Comparison of ENCODE assay signal across 7 mouse cellular contexts in the genomic region with DNA sequence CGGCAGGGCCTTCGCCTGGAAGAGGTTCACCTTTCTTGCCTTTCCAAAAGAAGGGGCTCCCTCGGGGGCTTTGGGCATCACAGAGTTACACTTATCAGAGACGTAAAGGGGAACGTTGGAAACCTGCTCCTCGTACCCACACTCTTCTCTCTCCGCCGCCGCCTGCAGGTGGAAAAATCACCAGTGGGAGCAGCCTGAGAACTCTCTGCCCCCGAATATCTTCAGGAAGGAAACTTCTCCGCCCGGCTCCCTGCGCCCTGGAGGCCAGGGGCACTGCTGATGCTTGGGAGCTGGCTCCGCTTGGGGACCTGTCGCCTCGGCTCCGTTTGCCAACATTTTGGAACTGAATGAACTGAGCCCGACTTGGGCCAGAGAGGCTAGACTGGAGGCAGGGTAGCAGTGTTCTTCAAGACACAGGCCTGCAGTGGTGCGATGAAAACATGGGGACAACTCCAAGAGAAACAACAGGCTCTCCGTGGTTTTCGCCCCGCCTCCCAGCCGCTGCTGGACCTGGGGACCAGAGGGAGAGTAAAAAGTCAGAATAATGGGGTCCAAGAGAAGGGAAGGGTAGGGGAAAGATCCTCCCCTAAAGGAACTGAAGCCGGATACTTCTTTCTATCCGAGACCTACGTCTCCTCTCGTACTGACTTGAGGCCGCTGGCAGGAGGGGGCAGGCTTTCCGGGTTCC. TPM values are rescaled to one million over a fixed set of nuclear protein-coding genes. Genes with fewer than 3 reads are reported as not detected.
A peak's percentile ranks its signal among the peaks of the same experiment; 100 is the strongest.
DNase-seq lines count a peak whose midpoint lies in the region; ATAC-seq lines count a peak whose summit lies in the region.

No protein-coding gene starts in this region.

- peak; percentile 39 for DNase-seq in urinary bladder, postnatal 25 days (ENCODE audit: low spot score)
- DNase-seq in urinary bladder, postnatal 10 days (ENCODE audit: low spot score), result no peak
- DNase-seq in spleen, postnatal 10 days (ENCODE audit: low spot score in 2 of 2), result no peak

- H3K36me3 ChIP-seq in forebrain, embryonic 12.5 days (replicated peaks), result no peaks in the 10 kb centered on the region
- no peaks in the 10 kb centered on the region for H3K36me3 ChIP-seq in hindbrain, embryonic 13.5 days
- no peaks in the 10 kb centered on the region for H3K36me3 ChIP-seq in lung, embryonic 15.5 days
- H3K36me3 ChIP-seq in stomach, embryonic 14.5 days (ENCODE audit: control insufficient read depth, insufficient read depth, low read length), result peaks cover 20% of the 10 kb centered on the region; the same call in 1 of the 2 replicates

- no peak for ATAC-seq in forebrain, embryonic 12.5 days (ENCODE audit: low FRiP score)
- ATAC-seq in hindbrain, embryonic 13.5 days (ENCODE audit: low FRiP score), result no peak
- no peak for ATAC-seq in lung, embryonic 15.5 days (ENCODE audit: borderline replicate concordance, extremely low read depth, low FRiP score, low TSS enrichment)
- no peak for ATAC-seq in stomach, embryonic 14.5 days (ENCODE audit: insufficient number of reproducible peaks, insufficient read depth, low FRiP score, low read depth)

- peaks cover 65% of the 10 kb centered on the region for H3K27me3 ChIP-seq in forebrain, embryonic 12.5 days
- peaks cover 56% of the 10 kb centered on the region for H3K27me3 ChIP-seq in hindbrain, embryonic 13.5 days
- H3K27me3 ChIP-seq in lung, embryonic 15.5 days, result peaks cover 76% of the 10 kb centered on the region
- H3K27me3 ChIP-seq in stomach, embryonic 14.5 days (ENCODE audit: control insufficient read depth, insufficient read depth, low read length), result no peaks in the 10 kb centered on the region

- no peaks in the 10 kb centered on the region for H3K9me3 ChIP-seq in forebrain, embryonic 12.5 days
- H3K9me3 ChIP-seq in hindbrain, embryonic 13.5 days, result no peaks in the 10 kb centered on the region
- H3K9me3 ChIP-seq in lung, embryonic 15.5 days, result no peaks in the 10 kb centered on the region
- H3K9me3 ChIP-seq in stomach, embryonic 14.5 days (ENCODE audit: control insufficient read depth, low read depth, low read length), result no peaks in the 10 kb centered on the region

- peak overlapping the region; percentile 54 for H3K9ac ChIP-seq in forebrain, embryonic 12.5 days
- peak overlapping the region; percentile 82 for H3K9ac ChIP-seq in hindbrain, embryonic 13.5 days
- H3K9ac ChIP-seq in lung, embryonic 15.5 days, result peak overlapping the region; percentile 28; the same call in 1 of the 2 replicates
- H3K9ac ChIP-seq in stomach, embryonic 14.5 days (replicated peaks; ENCODE audit: low read depth, low read length), result peak overlapping the region; percentile 31

- H3K4me1 ChIP-seq in forebrain, embryonic 12.5 days, result peaks cover 56% of the 10 kb centered on the region
- H3K4me1 ChIP-seq in hindbrain, embryonic 13.5 days (replicated peaks), result peaks cover 73% of the 10 kb centered on the region
- peaks cover 31% of the 10 kb centered on the region for H3K4me1 ChIP-seq in lung, embryonic 15.5 days
- peaks cover 29% of the 10 kb centered on the region; the same call in 1 of the 2 replicates for H3K4me1 ChIP-seq in stomach, embryonic 14.5 days (ENCODE audit: control insufficient read depth, insufficient read depth, low read length)

- under 1% methylated on average over 29 of the region's 29 CpGs for WGBS in forebrain, embryonic 12.5 days
- under 1% methylated on average over 29 of the region's 29 CpGs for WGBS in hindbrain, embryonic 13.5 days
- WGBS in lung, embryonic 15.5 days, result 5% methylated on average over 29 of the region's 29 CpGs
- WGBS in stomach, embryonic 14.5 days, result 6% methylated on average over 29 of the region's 29 CpGs

- H3K4me2 ChIP-seq in forebrain, embryonic 12.5 days, result peak overlapping the region; percentile 74
- peak overlapping the region; percentile 90 for H3K4me2 ChIP-seq in hindbrain, embryonic 13.5 days
- peak overlapping the region; percentile 82 for H3K4me2 ChIP-seq in lung, embryonic 15.5 days
- H3K4me2 ChIP-seq in stomach, embryonic 14.5 days (replicated peaks; ENCODE audit: low read depth, low read length), result peak overlapping the region; percentile 77

- H3K4me3 ChIP-seq in forebrain, embryonic 12.5 days (replicated peaks), result peak overlapping the region; percentile 43
- peak overlapping the region; percentile 63 for H3K4me3 ChIP-seq in hindbrain, embryonic 13.5 days
- peak overlapping the region; percentile 69 for H3K4me3 ChIP-seq in lung, embryonic 15.5 days
- peak overlapping the region; percentile 75 for H3K4me3 ChIP-seq in stomach, embryonic 14.5 days (ENCODE audit: low read depth, low read length)

- peak overlapping the region; percentile 61; the same call in 1 of the 2 replicates for H3K27ac ChIP-seq in forebrain, embryonic 12.5 days
- H3K27ac ChIP-seq in hindbrain, embryonic 13.5 days, result peak overlapping the region; percentile 85
- no peak overlapping the region for H3K27ac ChIP-seq in lung, embryonic 15.5 days
- H3K27ac ChIP-seq in stomach, embryonic 14.5 days (ENCODE audit: low read length), result peak overlapping the region; percentile 76; the same call in 1 of the 2 replicates

RNA-seq across cellular contexts. Expression of a gene that starts 5.9 kb away (rescaled TPM):
- polyA plus RNA-seq in forebrain, embryonic 12.5 days (2016; fragmentation: Nextera tagmentation; extraction: Ambion mirVana), result 16.1 and 20.3 TPM in 2 replicates
- 25.4 and 35.4 TPM in 2 replicates for polyA plus RNA-seq in hindbrain, embryonic 13.5 days (2015; fragmentation: Nextera tagmentation; extraction: Ambion mirVana)
- polyA plus RNA-seq in lung, embryonic 15.5 days (2015; fragmentation: Nextera tagmentation; extraction: Ambion mirVana), result 18.2 and 18.5 TPM in 2 replicates
- polyA plus RNA-seq in stomach, embryonic 14.5 days (2014; fragmentation: Nextera tagmentation; extraction: Ambion mirVana), result 38.2 and 41.8 TPM in 2 replicates

Comparison
In these comparisons a context has a peak if more than half of its experiments do, and no peak if none do; other contexts are left out.
1. H3K9ac ChIP-seq: peak in every context shown above with its lines; median percentile 82 in hindbrain, embryonic 13.5 days; 54 in forebrain, embryonic 12.5 days; 31 in stomach, embryonic 14.5 days; 28 in lung, embryonic 15.5 days.